Mouse (Mus musculus) urinary bladder, postnatal 4 days (tissue): Measurements from ENCODE around the gene Cdh16.
"Not testable (repeated sequence)": the region's sequence is repeated elsewhere in the genome, so short reads cannot be mapped to it uniquely, and the experiment has no call there.

Experiments
- DNase-seq, 2 experiments: peaks; one replicate each; pipeline ENCODE4 v3.0.0; 2021 to 2022; ENCODE audit warnings: low spot score in 2 of 2

The Cdh16 gene

DNA sequence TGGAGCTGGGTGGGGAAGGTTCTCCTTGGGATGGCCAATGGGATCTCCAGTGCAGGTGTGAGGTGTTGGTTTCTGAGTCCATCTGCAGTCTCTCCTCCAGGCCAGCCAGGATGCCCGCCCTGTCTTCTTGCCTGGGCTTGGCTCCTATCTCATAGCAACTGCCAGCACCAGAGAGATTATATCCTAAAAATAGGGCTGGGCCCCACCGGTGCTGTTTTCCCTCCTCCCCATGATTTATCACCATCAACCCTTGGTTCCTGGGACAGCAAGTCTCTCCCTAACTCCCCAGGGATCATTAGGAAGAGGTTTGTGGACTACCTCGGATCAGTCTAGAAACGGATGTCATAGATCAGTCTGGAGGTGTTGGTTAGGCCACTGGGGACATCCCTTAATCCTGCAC, 11.1 kb downstream of the Cdh16 start:
- DNase-seq = no peak

DNA sequence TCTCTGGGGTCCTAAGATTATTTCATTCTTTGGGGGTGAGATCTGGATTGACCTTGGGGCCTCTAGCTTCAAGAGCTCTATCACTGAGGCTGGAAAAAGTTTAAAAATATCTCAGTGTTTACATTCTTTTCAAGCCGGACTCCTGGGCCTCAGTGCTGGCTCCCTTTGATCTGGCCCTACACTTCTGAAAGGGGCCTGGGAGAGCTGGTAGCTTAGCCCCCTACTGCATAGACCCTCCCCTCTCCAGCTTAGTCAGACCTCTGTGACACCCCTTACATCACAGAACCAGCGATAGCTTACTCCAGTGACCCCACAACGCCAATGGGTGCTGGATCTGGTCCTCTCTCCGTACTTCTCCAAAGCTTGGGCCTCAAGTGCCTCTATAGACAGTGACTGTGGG, 12.6 kb downstream of the Cdh16 start:
- no peak for DNase-seq

DNA sequence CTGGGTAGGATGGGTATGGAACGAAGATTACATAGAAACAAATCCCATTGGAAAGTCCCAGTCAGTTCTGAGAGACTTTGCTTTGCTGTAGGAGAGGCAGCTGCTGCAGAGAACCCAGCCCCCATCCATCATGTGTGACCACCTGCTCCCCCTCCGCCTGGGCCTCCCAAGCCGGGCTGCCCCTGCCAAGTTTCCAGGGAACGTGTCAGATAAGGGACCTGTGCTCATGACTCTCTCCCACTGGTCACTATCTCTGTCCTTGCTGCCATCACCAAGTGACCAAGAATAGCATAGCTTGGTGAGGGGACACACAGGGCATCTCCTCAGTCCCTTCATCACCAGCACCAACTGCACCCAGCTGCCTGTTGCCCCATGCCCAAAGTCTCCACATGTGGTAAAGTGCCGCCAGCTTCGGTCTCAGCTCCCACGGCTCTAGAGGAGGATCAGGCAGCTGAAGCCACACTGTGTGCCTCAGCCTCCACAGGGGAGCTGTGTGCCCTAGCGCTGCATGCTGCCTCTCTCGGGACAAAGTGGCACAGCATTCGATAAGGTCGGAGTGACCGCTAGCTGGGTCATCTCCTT, 13.9 kb downstream of the Cdh16 start:
- DNase-seq = no peak

DNA sequence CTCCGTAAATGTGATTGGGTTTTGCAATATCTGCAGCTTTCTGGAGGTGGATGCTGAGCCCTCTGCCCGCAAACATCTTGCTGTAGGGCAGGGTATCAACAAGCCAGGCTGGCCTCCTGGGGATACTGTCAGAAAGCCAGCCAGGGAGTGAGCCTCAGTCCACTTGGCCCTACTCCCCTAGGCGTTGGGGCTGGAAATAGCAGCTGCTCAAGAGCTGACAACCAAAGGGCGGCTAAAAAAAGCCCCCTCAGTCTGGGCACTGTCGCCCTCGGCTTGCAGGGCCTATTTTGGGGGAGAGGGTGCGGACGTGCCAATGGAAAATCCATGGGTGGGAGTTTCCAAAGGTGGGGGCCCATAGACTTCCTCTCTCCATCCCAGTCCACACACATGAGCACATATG, 15.0 kb downstream of the Cdh16 start:
- no peak for DNase-seq

DNA sequence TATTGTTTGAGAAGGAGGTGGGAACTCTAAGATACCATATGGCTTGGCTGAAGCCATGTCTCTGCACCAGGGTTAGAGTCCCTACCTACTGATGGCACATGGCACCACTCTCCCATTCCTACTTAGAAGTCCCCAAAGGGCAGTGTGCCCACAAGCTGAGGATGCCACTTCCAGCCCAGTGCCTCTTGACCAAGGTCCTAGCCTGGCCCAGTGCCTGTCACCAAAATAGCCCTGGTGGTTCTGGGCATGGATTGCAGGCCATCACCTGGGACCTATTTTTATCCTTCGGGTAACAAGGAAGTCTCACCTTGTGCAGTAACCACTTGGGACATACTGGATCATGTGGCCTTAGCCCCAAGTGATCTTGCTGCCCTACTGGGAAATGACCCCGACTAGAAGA, 16.3 kb downstream of the Cdh16 start:
- DNase-seq = no peak

DNA sequence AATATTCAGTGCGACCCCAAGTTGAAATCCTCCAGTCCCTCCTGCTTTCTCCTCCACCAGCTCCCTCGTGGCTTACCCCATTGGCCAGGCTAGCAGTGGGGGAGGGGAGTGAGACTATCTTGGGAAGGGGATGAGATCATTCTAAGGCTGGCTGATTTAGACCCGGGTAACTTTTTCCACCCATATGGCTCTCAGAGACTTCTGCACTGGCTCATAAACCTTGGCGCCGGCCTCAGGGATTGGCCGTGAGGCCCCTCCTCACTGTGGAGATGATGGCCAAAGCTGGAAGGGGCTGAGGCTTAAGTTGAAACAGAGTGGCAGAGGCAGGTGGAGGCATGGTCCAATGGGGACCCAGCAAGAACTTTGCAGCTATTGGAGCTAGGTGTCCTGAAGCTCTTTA, 17.9 kb downstream of the Cdh16 start:
- no peak for DNase-seq

DNA sequence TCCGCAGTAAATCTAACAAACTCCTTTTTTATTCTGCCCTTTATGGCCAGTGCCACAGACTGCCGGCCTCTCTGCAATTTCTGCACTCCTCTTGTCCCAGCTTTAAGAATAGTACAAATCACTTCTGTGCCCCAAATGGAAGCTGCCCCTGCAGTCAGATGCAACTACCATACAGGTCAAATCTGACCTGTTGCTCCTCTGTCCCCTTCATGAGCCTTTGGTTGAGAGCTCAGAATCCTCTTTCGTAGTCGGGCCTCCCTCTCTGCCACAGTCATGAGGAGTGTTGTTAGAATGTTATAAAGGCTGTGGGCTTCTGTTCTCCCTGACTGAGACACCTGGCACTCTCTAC, 21.0 kb downstream of the Cdh16 start:
- DNase-seq = no peak

DNA sequence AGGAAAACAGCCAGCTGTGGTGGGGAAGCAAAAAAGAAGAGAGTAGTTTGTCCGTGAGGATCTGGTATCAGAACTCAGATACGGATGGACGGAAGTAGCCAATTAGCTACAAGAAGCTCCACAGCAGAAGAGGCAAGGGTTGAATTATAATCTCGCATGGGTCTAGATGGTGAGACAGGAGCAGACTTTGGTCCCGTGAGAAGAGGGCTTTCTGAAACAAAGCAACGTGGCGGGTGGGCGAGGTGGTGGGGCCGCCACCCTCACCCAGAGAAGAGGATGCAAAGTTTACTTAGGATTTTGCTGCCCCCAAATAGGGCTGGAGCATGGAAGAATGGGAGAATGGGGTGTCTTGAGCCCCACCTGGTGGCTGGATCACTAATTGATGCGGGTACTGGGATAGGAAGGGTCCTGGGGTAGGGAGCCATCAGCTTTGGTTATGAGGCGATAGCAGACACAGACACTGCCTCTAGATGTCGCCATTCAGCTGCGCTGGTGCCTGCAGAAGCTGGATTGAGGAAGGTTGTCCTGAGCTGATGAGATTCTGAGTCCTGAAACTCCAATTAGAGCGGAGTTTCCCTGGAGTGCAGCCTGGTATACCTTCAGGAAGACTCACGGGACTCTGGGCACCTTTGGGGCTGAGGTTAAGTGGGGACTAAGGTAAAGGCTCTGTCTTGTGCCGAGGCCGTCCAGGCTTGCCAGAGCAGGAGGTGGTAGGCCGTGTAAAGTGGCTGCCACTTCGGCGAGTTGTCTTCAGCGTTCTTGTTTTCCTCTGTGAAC, 21.5 kb downstream of the Cdh16 start:
- DNase-seq = peak; percentile 78 to 85

DNA sequence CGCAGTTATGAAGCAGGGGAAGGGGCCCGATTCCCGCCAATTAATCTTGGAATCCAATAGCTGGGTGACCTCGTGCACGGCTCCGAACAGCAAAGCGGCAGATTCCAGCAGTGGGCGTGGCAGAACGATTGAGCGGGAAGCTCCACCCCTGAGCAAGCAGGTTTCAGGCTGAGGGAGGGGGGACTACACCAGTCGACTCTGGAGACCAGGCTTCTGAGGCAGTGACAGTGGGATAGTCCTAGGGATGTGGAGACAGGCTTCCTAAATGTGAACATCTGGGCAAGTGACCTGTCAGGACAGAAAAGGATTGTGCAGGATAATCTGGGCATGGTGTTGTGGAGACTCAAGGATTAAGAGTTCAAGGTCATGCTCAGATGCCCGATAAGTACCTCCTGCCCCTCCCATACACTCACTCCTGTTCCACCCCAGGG, 22.2 kb downstream of the Cdh16 start:
- DNase-seq = no peak

DNA sequence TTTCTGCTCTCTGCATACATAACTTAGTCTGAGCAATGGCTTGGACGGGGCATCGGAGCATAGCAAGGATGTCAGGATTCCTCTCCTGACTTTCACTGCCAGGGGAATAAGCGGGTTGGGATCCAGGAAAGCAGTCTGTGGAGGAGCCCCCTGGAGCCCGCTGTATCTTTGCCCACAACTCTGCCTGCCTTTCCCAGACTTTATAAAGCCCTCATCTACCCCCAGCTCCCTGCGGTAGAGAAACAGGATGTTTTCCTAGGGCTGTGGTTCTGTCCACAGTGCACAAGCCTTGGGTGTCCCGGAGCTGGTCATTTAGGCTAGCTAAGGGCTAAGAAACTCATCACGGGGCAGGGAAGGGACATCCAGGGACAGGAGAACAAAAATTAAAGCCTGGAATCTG, 22.8 kb downstream of the Cdh16 start:
- DNase-seq = no peak

DNA sequence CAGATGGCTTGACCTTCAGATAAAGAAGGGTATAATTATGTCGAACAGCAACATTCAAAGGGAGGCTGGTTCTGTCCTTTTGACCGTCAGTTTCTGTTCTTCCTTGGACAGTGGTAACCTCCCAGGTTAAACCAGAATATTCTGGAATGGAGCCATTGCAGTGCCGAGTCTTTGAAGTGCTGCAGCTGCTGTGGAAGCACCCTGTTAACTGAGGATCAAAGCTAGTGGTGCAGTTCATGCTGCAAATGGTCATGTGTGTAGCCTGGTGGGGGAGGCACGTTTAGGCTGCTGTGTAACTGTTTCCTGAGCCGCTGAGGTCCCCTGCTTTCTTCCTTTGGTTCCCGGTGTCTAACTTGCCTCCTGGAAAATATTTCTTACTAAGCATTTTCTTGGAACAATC, 25.7 kb downstream of the Cdh16 start:
- no peak for DNase-seq

DNA sequence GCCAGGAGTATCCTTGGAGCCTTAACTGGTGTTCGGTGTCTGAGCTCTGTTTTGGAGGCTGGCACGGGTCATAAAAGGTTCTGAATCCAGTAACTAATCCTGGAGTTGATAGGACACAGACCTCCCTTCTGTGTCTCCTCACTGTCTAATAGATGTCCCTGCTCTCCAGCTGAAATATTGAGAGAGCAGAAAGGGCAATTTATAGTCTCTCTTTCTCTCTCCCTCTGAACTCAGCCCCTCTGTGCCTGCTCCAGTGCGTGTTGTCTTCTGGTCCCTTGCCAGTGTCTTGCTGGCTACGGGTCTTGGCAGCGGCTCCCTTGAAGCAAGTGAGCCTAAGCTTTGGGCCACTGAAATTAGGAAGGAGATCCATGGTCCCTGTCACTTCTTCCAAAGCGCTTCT, 26.5 kb downstream of the Cdh16 start:
- no peak for DNase-seq

DNA sequence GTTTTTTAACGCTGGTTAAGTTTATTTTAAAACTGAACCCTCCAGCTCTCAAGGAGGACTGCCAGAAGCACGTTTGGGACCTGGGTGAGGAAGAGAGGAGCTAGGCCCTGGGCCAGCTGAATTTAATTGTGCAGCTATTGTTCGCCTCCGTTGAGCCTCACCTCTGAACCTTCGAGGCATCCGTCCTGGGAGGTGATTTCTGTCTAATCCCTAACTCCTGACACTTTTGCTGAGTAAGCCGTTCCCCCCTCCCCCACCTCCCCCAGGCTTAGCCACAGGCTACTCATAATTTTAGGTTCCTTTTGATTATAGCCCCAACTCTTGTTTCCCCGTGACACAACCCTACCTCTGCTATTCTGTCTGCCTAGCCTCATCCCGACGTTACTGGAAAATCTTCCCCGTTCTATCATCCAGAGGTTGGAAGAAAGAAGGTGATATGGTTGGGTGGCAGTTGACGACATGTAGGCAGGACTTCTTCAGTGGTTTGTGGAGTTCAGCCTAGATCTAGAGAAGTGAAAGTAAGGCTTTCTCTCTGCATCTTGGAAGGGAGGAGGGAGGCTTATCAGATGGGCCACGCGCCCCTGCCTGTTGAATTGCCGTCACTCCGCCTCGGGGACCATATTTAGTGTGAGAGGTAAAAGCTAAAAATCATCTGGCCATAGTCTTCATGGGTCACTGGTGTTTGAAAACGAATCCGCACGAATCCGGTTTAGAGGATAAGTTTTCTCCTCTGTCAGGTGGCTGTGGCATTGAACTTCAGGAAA, 28.2 kb downstream of the Cdh16 start:
- no peak for DNase-seq

DNA sequence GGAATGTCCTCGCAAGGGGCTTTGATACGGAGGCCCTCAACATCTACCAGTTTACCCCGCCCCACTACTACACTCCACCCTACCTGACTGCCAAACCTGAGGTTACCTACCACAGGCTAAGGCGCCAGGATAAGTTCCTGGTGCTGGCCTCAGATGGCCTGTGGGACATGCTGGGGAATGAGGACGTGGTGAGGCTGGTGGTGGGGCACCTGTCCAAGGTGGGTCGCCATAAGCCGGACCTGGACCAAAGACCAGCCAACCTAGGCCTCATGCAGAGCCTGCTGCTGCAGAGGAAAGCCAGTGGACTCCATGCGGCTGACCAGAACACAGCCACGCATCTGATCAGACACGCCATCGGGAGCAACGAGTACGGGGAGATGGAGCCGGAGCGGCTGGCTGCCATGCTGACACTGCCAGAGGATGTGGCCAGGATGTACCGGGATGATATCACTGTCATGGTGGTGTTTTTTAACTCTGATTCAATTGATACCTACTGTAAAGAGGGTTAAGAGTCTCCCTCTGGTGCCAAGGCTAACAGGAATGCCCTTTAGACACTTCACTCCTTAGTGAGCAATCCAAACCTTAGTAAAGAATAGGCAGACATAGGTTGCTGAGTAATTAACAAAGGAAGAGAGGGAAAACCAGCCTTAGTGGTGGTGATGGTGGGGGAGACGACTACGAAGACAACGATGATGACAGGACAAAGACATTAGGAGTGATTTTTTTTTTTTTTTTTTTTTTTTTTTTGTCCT, 29.4 kb downstream of the Cdh16 start:
- DNase-seq = no peak

DNA sequence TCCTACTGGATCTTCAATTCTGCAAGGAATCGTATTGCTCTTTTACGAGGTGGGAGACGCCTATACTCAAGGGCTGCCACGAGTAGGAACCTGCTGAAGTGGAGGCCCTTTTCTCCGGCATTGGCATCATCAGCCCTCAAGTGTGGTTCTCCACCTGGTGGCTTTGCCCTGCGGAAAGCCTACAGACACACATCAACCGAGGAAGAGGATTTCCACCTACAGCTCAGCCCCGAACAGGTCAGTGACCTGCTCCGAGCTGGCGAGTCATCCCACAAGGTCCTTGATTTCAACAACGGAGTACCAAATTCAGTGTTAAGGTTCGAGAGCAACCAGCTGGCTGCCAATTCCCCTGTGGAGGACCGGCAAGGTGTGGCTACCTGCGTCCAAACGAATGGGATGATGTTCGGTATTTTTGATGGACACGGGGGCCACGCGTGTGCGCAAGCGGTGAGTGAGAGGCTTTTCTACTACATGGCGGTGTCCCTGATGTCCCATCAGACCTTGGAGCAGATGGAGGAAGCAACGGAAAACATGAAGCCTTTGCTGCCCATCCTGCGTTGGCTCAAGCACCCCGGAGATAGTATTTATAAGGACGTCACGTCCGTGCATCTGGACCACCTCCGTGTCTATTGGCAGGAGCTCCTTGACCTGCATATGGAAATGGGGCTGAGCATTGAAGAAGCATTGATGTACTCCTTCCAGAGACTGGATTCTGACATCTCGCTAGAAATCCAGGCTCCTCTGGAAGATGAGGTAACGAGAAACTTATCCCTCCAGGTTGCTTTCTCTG, 30.5 kb downstream of the Cdh16 start:
- no peak for DNase-seq

DNA sequence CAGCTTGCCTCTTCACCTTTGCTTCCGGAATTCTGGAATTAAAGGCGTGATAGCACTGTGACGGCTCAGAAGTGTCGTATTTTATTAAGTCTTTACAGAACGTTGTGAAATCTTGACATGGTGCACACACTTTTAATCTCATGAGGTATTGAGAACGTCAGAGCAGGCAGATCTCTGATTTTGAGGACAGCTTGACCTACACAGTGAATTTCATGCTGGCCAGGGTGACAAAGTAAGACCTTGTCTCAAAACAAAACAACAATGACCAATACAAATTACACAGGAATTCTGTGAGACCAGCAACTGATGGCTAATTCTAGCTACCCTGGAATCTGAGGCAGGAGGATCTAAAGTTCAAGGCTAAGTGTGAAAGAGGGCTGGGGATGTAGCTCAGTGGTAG, 31.6 kb downstream of the Cdh16 start:
- DNase-seq = no peak

DNA sequence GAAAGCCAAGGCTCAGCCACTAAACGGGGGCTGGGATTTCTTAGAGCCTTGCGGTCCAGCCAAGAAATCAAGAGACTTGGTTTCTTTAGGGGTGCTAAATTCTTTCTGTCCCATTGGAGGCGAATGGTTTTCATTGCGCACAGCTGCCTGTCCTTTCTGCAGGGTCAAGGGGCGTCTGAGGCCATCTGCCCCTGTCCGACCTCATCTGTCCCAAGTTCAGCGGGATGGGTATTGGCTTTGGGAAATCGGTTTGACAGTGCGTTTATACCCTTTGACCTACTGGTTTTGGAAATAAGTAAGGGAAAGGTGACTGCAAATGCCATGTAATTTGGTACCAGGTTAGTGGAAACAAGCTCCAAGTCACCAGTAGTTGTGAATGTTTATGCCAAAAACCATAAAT, 32.3 kb downstream of the Cdh16 start:
- DNase-seq = no peak

DNA sequence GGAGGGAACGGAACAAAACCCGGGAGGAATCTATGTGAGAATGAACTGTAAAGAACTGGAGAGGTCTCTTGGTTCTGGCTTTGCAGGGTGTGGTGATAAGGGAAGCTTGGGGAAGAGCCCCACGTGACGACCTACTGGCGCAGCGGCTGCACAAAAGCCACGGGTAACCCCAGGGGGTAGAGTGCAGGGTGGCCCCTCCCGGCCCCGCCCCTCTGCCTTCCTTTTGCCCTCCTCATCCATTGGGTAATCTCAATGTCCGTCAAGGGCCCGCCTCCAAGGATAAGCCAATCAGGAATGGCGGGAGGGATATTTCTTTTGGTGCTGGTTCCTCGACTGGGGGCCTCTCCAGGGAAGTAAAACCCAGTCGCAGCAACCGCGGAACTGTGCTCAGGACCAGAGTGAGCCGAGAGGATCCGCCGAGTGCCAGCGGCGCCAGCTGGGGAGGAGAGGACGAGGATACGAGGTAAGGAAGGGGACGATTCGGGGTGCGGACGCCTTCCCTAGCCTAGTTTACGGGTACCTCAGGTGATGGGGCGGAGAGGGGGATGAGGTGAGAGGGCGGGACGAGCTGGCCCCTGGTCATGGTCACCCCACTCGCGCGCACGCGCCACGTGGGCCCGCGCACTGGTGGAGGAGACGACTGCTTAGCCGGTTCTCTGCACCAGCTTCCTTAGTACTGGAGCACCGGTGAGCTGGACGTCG, 32.9 kb downstream of the Cdh16 start, which contains the start of gene Pdp2:
Pdp2 (plus strand) TSS at position 319 of the 702 bp plus-strand sequence.
- peak; percentile 82 to 87 for DNase-seq

DNA sequence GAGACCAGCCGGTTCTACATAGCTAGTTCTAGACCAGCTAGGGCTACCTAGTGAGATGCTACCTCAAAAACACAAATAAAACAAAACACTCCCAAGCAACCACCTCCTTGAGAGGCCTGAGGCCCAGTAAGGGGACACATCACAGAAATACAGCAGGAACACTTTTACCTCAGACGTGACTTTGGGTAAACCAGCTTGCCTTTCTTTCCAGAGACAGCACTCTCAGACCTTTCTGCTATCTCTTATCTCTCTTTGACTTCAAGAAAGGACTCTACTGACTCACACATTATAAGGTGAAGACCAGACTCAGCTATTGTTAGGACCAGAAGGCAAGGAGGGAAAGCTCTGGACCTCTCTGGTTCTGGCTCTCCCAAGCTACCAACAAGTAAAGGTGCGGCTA, 33.9 kb downstream of the Cdh16 start:
- DNase-seq = no peak

DNA sequence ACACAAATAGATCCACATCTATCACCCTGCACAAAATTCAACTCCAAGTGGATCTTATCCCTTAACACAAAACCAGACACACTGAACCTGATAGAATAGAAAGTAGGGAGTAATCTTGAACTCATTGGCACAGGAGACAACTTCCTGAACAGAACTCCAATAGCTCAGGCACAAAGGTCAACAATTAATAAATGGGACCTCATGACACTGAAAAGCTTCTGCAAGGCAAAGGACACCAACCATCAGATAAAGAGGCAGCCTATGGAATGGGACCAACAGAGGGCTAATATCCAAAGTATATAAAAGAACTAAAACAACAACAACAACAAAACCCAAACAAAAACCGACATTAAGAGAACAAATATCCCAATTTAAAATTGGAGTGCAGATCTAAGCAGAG, 39.7 kb downstream of the Cdh16 start:
- no peak for DNase-seq

DNA sequence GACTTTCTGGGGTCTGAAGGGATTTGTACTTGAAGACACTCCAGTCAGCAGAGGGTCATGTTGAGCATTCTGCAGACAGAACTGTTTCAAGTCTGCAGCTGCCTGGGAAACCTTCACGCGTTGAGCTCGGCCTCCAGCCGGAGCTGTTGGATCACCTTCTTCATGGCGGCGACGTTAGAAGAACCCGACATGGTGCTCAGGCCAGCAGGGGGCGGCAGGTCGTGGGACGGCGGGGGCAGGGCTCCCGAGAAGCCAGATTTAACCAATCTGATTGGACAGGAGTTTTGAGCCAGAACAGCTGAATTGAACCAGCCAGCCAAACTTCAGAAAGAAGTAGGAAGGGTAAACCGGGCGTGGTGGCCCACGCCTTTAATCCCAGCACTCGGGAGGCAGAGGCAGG, 46.6 kb downstream of the Cdh16 start:
- not testable (repeated sequence) for DNase-seq
